Mouse (Mus musculus): ENCODE data around the gene Zc3h6. TPM values are rescaled to one million over a fixed set of nuclear protein-coding genes. Genes with fewer than 3 reads are reported as not detected.

Zc3h6 gene
- total RNA-seq (2021) = 1 to 10 TPM; 3.2 to 5.5 TPM

DNA sequence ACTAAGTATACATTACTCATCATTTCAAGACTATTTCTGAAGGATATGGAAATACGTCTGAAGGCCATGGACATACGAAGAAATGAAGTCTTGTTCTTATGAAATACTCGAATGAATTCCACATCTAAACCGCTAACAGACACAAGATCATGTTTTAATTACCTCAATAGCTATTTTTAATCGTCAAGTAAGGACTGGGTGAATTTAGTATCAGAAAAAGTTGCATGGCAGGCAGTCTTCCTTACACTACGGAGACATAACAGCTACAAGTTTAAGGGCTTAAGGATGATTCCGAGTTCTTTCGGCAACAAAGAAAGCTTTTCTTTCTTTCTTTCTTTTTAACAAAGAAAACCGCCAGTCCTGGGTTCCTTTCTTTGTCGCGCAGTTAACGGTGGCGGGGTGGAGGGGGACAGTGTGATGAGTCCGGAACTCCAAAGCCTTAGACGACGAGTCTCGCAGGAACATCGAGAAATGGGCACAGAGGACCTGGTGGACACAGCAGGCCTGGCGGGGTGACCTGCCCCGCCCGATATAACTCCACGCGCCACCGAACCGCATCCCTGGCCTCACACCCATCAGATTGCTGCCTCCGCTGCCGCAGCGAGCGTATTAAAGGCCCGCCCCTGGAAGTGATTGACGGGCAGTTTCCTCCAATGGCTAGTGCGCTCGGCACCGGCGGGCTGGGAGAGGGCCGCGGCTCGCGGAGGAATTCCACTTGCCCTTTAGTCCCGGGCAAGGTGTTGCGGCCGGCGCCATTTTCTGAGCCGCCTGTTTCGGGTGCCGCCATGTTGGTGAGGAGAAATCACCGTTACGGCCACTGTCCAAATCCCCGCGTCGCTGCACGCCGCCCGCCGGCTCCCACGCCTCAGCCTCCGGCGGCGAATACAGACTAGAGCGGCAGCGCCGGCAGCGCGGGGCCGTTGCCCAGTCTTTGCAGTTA lies at the start of gene Zc3h6:
TSS of gene Zc3h6 (plus strand) at position 762 of the 940 bp plus-strand sequence.
- intact Hi-C loops (cut with DNase I) = loop anchor here (2.0 to 5.0 kb wide), 3 partner anchors 22 to 230 kb away; partner anchors contain the start of genes Slc20a1, Ttl and Zc3h8
- DNase-seq = peak; percentile 100

DNA sequence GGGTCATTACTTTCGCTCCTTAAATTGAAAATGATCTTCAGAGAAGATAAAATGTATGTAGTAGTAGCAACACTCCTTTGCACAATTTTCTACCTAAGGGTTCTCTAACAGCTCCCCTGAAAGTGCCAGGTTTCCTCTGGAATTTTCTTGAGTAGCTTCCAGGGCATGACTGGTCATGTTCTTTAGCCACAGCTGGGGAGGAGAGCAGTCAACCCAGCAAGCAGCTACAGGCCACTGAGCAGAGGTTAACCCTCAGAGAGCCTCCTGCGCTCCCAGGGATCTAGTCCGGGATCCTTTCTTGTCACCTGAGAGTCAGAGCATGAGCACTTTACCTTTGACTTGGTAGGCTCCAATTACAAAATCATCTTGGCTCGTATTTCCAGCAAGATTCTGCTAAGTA lies 42.4 kb upstream of the Zc3h6 start:
- DNase-seq = no peak
- intact Hi-C loops (cut with DNase I) = no loop called here

DNA sequence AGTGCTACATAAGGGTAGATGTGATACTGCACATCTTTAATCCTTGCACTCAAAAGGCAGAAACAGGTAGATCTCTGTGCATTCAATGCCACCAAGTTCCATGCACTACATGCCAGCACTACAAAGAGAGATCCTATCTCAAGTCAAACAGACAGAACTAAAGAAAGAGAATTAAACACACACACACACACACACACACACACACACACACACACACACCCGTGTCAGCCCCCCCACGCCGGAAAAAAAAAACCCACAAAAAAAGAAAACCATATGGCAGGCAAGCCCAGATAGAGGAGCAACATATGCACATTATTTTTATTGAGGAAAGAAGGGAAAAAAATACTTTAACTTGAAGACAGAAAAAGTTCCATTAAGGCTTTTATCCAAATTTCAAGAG lies 38.8 kb upstream of the Zc3h6 start:
- no peak for DNase-seq
- intact Hi-C loops (cut with DNase I) = no loop called here

DNA sequence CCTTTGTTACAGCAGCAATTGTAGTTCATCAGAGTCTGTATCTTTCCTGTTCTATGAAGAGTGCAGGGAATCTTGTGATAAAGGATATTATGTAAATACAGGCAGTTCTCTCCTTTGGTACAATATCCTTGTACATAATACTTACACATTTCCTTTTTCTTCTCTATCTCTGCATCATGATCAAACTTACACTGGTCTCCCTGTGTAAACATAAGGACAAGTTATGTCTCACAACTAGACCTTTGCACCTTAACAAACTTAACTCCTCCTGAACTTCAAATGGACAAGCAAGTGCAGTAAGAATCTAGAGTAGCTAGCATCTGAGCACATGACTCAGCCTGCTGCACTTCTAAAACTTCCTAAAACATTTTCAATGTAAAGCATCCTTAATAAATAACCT lies 36.5 kb upstream of the Zc3h6 start:
- intact Hi-C loops (cut with DNase I) = no loop called here

DNA sequence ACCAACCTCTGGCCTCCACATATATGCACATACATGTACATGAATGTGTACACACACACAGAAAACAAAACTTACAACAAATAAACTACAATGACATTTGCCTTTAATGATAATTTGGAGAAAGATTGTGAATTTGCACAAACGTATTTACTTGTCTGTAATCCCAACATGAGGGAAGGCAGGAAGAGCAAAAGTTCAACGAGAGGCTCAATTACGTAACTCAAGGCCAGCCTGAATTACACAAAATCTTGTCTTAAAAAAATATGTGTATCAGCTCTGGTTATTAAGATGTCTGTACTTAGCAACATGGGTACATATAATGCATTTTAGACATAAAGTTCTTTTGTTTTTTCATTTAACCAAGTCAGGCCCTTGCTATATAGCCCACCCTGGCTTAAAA lies 30.9 kb upstream of the Zc3h6 start:
- intact Hi-C loops (cut with DNase I) = no loop called here
- DNase-seq = no peak

More for the DNA sequence above, 36.5 kb upstream of the Zc3h6 start:
- no peak for DNase-seq

DNA sequence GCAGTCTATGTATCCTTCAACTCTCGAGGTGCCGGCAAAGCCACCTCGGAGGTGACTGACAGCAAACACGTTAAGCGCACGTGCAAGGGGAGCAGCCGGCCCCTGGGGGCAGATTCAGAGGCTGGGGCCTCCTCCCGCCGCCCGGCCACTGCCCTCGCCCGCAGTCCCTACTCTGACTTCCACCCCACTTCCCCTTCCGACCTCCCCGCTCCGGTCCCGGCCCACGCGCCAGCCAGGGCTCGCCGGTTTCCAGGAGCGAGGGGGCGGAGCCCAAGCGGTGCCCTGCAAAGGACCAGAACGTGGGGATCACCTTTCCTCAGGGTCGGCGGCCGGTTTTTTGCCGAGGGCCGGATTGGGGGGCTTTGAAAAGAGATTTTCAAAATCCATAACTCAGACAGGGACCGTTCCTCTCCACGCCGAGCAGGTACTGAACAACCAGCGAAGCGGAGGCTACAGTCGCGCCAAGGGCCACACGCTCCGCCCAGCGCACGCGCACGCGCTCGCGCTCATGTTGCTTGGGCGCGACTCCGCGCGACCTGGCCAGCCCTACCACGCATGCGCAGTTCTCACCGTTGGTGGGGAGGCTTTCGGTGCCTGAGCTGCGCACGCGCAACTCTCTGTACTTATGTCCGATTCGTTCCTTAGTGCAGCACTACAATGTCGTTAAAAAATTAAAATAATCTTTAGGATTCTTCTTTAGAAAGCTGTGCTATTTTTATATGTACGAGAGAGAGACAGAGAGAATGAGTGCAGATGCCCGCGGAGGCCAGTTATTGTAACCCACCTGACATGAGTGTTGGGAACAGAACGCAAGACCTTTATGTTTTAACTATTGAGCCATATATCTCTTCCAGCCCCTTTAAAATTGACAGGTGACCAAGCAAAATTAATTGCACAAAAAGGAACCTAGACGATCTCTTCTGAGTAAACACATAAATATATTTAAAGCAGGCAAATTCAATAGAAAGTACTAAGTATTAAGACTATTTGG lies 23.4 kb upstream of the Zc3h6 start, which contains the start of gene Zc3h8:
TSS of gene Zc3h8 (minus strand) at position 540 of the 991 bp plus-strand sequence.
- intact Hi-C loops (cut with DNase I) = loop anchor here (2.0 to 5.0 kb wide), 2 partner anchors 23 to 247 kb away; partner anchors contain the start of genes Gm10762, Mertk and Zc3h6
- peak; percentile 97 to 98 for DNase-seq

DNA sequence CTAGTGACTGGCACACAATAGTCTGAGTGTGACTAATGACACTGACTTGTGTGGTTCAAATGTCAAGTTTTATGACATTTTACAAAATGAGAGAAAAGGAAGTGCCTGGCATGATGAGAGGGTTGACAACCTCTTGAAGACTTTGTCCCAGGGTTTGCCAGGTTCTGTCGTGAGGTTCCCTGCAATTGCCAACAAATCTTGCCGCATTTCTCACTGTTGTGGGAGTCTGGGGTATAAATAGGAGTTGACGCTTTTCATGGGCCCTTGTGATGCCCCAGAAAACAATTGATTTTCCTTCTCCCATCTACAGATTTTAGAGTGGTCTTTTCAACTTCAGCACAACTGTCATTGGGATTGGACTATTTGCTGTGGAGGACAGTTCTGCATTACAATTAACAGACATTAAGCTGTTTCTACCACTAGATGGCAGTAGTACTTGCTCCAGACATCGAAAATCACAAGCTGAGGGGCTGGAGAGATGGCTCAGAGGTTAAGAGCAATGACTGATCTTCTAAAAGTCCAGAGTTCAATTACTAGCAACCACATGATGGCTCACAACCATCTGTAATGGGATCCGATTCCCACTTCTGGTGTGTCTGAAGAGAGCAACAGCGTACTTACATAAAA lies 19.1 kb upstream of the Zc3h6 start:
- intact Hi-C loops (cut with DNase I) = loop anchor here (1.0 to 5.0 kb wide), 4 partner anchors 59 to 310 kb away; no protein-coding TSS in a partner anchor
- DNase-seq = peak in 1 of 2 experiments; percentile 36

DNA sequence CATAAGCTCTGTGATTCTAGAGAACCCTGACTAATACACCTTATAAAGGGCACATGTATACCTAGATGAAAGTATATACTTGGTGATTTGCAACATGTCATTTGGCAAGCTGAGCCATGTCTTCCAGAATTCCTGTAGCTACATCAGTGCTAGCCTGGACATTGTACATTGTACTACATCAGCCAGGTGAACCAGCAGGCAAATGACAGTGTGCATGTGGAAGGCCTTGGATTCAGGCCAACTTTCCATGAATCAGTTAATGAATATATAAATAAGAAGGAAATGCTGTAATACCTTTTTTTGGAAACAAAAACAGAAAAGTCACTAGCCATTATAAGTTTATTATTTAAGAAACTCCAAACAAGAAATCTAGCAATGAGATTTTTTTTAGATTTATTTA lies 13.0 kb upstream of the Zc3h6 start:
- no peak for DNase-seq
- intact Hi-C loops (cut with DNase I) = no loop called here

DNA sequence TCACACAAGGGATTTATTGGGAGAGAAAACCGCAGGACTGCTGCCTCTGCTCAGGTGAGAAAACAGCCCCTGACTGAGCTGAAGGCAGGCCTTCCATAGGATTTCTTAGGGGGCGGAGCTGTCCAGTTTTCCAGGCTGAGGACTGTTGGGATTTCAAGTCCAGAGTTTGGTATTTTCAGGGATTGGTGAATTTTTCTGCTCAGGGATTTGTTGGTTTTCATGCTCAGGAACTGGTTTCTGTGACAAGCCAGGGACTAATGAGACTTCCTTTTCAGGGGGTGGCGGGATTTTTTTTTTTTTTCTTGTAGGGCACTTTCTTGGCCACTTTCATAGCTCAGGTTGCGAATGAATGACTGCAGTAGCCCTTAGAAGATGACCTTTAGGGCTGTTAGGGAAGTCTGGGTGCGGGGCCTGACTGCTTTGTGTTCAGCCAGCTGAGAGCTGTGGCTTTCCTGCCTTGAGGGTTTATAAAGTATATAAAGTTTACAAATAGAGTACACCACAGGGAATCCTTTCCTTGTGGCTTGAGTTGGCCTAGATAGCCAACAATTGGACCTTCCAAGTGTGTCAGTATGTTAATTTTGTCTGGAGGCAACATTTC lies 1.6 kb upstream of the Zc3h6 start:
- no peak for DNase-seq

DNA sequence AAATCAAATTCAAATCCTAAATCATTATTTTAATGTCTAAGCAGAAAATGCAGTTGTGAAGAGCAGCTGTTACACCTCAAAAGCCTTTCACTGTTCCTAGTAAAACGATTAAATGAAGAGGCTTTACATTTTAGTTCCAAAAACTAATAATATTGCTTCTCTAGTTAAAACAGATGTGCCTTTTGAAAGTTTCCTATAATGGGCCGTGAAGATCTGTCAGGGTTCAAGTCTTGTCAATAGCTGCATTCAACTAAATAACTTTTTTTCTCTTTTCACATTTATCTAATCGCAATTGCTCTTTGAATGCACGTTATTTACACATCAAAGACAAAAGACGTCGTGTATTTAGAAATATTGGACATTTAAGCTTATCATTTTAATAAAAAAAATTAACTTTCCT lies 966 bp upstream of the Zc3h6 start:
- DNase-seq = no peak
- intact Hi-C loops (cut with DNase I) = loop anchor here (2.0 to 5.0 kb wide), 3 partner anchors 21 to 231 kb away; partner anchors contain the start of genes Slc20a1, Ttl and Zc3h8

More for the DNA sequence above, 1.6 kb upstream of the Zc3h6 start:
- intact Hi-C loops (cut with DNase I) = loop anchor here (2.0 to 5.0 kb wide), 3 partner anchors 21 to 232 kb away; partner anchors contain the start of genes Slc20a1, Ttl and Zc3h8

DNA sequence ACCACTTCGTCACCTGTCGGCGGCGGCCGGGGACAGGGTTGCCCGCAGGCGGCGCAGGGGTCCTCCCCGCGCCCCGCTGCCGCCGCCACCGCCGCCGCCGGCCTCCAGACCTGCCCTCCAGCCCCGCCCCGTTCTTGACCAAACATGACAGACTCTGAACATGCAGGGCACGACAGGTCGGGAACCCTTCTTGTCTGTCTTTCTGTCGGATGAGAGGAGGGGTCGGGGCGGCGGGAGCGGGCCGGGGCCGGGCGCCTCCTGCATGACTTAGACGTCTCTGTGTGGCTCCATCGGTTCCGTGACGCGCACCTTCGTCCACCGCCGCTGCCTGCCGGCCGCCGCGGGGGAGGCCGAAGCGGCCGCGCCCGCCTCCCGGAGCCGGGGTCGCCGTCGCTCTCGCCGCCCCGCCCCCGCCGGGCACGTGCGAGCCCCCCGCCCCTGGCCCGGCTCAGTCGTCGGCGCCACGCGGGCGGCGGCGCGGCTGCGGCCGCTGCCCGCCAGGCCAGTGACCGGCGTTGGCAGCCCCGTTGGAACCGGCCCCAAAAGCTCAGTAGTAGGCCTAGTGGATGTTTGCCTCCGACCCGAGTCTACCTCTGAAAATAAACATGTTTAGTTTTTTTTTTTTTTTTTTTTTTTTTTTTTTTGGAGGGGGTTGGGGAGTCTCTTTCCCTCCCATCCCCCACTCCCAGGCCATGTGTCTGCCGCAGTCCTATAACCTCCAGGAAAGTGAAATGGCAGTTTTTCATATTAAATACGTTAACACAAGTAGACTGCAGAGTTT lies 649 bp downstream of the Zc3h6 start, which contains the start of gene Gm10762:
TSS of gene Gm10762 (minus strand) at position 65 of the 781 bp plus-strand sequence.
- intact Hi-C loops (cut with DNase I) = loop anchor here (2.0 to 5.0 kb wide), 3 partner anchors 23 to 229 kb away; partner anchors contain the start of genes Slc20a1, Ttl and Zc3h8
- DNase-seq = peak; percentile 82 to 85

DNA sequence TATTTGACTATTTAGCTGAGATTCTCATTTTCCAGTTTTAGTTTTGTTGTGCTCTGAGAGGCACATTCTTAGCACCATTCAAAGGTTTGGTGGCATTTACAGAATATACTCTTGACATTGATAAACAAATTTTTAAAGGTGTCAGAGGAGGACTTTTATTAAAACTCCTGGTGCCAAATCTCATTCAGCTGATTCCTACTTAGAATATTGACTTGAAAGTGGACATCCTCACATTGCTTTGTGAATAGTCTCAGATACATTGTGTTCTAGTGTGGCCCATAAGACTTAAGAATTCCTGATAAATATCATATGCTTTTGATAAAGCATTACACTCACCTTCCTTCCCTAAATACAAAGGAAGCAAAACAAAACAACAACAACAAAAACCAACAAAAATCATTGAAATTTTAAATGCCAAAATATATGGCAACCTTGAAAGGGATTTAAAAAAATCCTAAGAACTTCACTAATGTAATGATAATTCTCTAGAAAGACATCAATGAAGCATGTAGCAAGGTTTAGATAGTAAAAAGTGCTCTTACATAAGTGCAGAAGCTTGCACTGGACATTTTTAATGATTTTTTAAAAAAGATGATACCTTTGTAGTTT lies 1.4 kb downstream of the Zc3h6 start:
- DNase-seq = no peak
- intact Hi-C loops (cut with DNase I) = loop anchor here (5.0 kb wide), 2 partner anchors 99 to 229 kb away; partner anchors contain the start of genes Slc20a1 and Ttl

DNA sequence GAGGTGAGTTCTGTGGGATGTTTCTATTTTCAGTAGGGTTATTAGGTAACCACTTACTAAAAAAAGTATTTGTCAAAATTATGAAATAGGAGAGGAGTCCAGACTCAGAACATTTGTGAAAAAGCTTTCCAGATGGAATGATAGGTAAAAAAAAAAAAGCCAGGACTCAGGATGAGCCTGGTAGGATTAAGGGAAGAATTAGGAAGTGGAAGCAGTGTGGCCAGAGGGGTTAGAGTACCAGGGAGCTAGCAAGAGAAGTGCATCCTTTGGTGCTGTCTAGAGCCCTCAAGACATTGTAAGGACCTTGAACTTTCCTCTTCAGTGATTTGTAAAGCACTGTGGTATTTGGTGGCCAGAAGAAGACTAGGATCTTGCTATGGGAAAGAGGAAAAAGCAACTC lies 5.1 kb downstream of the Zc3h6 start:
- intact Hi-C loops (cut with DNase I) = no loop called here
- no peak for DNase-seq

DNA sequence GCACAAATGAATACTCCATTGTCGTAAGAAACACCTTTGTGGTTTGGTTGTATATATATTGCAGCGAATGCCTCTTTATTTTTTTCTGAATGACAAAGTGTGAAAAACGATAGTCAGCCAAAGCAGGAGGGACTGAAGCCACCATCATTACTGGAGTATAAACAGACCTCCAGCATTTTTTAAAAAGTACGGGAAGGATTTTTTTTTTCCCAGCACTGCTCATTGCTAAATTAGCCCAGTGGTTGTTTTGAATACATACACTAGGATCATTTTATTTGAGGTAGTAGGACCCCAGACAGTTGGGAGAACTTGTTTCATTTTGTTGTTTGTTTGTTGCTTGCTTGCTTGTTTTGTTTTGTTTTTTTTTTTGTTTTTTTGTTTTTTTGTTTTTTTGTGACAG lies 8.4 kb downstream of the Zc3h6 start:
- intact Hi-C loops (cut with DNase I) = no loop called here

DNA sequence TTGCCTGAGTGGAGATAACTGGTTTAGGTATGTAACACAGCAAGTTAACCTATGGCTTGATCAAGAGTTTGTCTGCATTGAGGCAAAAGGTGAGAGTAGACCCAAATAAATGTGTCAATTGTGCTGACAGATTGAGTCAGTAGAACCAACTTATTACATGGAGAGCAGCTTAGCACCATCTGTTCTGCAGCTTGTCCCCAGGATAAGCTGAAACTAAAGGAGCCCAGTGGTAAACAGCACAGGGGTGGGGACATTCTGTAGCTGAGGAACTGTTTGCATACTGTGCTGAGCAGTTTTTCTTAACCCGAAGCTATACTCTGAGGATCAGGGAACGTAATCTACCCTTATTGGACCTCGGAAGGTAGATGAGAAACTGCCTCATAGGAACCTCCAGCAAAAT lies 17.5 kb downstream of the Zc3h6 start:
- intact Hi-C loops (cut with DNase I) = no loop called here
- DNase-seq = no peak

More for the DNA sequence above, 8.4 kb downstream of the Zc3h6 start:
- DNase-seq = no peak

DNA sequence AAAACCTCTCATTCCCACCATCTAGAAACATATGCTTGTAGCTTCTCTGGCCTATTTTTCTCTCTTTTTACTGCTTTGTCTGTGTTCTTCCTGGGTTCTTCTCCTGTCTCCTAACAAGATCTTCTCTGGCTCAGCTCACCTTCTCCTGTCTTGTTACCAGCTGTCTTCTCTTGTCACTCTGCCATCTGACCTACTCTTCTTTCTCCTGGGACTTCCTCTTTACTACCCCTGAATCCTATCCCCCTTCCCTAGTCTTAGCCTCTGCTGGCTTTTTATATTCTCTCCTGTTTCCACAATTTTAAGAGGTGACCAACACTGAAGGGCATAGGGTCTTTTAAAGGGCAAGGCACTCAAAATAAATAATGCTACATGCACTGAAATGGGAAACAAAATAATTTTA lies 37.7 kb downstream of the Zc3h6 start:
- intact Hi-C loops (cut with DNase I) = loop anchor here (5.0 kb wide), 3 partner anchors 58 to 252 kb away; no protein-coding TSS in a partner anchor

DNA sequence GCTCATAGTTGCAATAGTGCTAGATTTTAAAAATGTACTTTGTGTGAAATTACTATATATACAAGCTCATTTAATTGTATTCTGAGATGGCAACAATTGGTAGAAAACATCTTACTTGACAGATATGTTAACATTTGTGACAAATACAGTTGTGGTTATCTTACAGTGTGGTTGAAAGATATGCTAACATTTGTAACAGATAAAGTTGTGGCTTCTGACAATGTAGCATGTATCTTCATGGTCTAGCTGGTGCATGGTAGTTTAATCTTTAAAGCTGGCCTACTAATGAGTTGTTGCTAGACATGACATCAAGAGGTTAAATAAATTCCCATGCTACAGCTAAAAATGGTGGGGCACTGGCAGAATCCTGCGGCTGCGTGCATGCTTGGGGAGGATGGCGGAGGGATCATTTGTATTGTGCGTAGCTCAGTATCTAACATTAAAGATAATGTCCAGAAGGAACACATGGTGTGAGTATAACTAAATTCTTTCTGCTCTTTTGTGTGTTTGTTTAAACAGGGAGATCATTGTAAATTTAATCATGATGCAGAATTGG lies 39.1 kb downstream of the Zc3h6 start:
- intact Hi-C loops (cut with DNase I) = loop anchor here (5.0 kb wide), 3 partner anchors 59 to 251 kb away; no protein-coding TSS in a partner anchor
- no peak for DNase-seq

More for the DNA sequence above, 37.7 kb downstream of the Zc3h6 start:
- DNase-seq = no peak
